17 mouse cellular contexts compared by ENCODE assay signal in the genomic region with DNA sequence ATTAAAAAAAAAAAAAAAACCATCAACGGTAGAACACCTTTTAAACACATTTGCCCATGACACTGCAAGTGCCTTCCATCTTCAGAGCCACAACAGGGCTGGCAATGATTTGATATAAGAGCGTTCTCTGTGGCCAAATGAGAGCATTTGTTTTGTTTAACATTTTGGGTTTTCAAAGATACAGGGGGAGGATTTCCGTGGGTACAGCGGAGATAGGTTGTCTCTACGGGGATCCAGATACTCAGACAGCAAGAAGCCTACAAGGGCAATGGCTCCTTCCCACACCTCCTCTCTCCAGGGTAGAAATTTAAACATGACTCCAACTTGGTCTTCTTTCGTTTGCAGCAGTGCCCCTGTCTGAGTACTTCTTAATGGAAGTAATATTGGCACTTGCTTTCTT. TPM values are rescaled to one million over a fixed set of nuclear protein-coding genes. Genes with fewer than 3 reads are reported as not detected.
DNase-seq lines count a peak whose midpoint lies in the region; ATAC-seq and TF ChIP-seq lines count a peak whose summit lies in the region.
"Had no signal": no experiment of that assay in that cellular context is flagged by ENCODE, and none has a peak within 500 bp of the region (broad histone marks: within the 10 kb centered on the region; RNA-seq: fewer than 3 reads in every experiment).

No protein-coding gene starts in this region.

- TF ChIP-seq CTCF in layer of hippocampus, adult 2 months (conservative IDR thresholded peaks at IDR 0.05), result no peak

- no peak for DNase-seq in layer of hippocampus, adult 2 months (ENCODE audit: low spot score in 2 of 2)
- no peak for DNase-seq in layer of hippocampus, adult 11-12 months (ENCODE audit: low spot score)
- peak; percentile 79 for DNase-seq in CD4-positive helper T cell, adult 2 months (ENCODE audit: low read depth, low spot score)
- peak; percentile 82 for DNase-seq in induced T-regulatory cell, adult 2 months (ENCODE audit: low read depth)
- DNase-seq in cerebellum, postnatal 4 days (ENCODE audit: low spot score in 2 of 2), result no peak
- DNase-seq: cerebellum, postnatal 14 days; gastrocnemius, postnatal 10 days; heart, postnatal 10 days; liver, postnatal 0 days; lung, postnatal 36 days; right cerebral cortex, postnatal 25 days had no signal

- H3K4me3 ChIP-seq in layer of hippocampus, adult 2 months, result peak overlapping the region; percentile 79
- H3K4me3 ChIP-seq: limb, embryonic 15.5 days had no signal

- peak overlapping the region; percentile 97 for H3K27ac ChIP-seq in layer of hippocampus, adult 2 months
- H3K27ac ChIP-seq: kidney, postnatal 0 days; limb, embryonic 15.5 days had no signal

- ATAC-seq in CD4-positive, CD25-positive, alpha-beta regulatory T cell, adult 4 months, result peak; percentile 17
- ATAC-seq in megakaryocyte-erythroid progenitor cell, adult 5-6 weeks (replicated peaks; ENCODE audit: low FRiP score, low TSS enrichment, poor library complexity, severe bottlenecking), result no peak
- ATAC-seq: intestine, embryonic 16.5 days; liver, postnatal 0 days had no signal

RNA-seq across cellular contexts. Expression of gene Bcl11b, which starts 7.2 kb away (rescaled TPM):
- total RNA-seq in layer of hippocampus, adult 2 months (2021), result 100 to 1,000 TPM; 144 to 145 TPM
- polyA plus RNA-seq in CD4-positive, CD25-positive, alpha-beta regulatory T cell, adult 4 months (2017; shearing (Covaris generic)), result 10 to 100 TPM; 40.0 to 41.6 TPM
- total RNA-seq in megakaryocyte-erythroid progenitor cell, adult 5-6 weeks (2014; fragmentation: Nextera tagmentation), result 0.59 and 0.62 TPM in 2 replicates
- total RNA-seq in megakaryocyte-erythroid progenitor cell, adult 5-6 weeks (2017), result 0.19 and 2.0 TPM in 2 replicates
- total RNA-seq: CH12.LX had no signal
- polyA plus RNA-seq: liver, postnatal 0 days had no signal

Comparison
In these comparisons a context has a peak if more than half of its experiments do, and no peak if none do; other contexts are left out.
1. DNase-seq: peak in CD4-positive helper T cell, adult 2 months (single experiment) and induced T-regulatory cell, adult 2 months (single experiment); none in layer of hippocampus, adult 2 months (0 of 2), layer of hippocampus, adult 11-12 months (single experiment) and cerebellum, postnatal 4 days (0 of 2).
2. RNA of gene Bcl11b, which starts 7.2 kb away (total RNA-seq): 144 to 145 TPM in layer of hippocampus, adult 2 months; 0.19 to 2.0 TPM in megakaryocyte-erythroid progenitor cell, adult 5-6 weeks; every median in the first group is over 10 times any median in the second.